Comparison of ENCODE assay signal across 8 mouse cellular contexts in the genomic region with DNA sequence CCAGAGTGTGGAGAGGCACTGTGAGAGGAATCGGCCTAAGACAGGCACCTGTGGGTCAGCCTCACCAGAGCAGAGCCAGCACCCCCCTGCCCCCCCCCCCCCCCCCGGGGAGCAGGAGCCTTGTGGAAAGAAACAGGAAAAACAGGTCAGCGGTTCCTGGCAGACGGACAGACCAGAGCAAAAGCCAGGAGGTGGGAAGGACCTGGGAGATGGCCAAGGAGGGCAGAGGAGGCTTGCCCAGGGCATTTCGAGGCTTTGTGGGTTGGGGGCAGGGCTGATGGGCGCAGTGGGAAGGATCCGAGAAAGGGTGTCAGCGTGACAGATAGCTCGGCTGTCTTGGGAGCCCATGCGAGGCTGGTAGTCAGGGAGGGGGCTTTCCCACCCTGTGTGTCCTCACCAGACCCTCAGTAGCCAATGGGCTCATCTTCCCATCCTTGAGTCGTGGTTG. TPM values are rescaled to one million over a fixed set of nuclear protein-coding genes. Genes with fewer than 3 reads are reported as not detected.
DNase-seq lines count a peak whose midpoint lies in the region; ATAC-seq lines count a peak whose summit lies in the region.
"Had no signal": no experiment of that assay in that cellular context is flagged by ENCODE, and none has a peak within 500 bp of the region (broad histone marks: within the 10 kb centered on the region; RNA-seq: fewer than 3 reads in every experiment).

No protein-coding gene starts in this region.

- no peak overlapping the region for H3K4me2 ChIP-seq in midbrain, embryonic 13.5 days (replicated peaks)
- no peak overlapping the region for H3K4me2 ChIP-seq in lung, embryonic 16.5 days (ENCODE audit: low read depth, low read length)
- no peak overlapping the region for H3K4me2 ChIP-seq in intestine, embryonic 16.5 days (ENCODE audit: low read depth, low read length)
- H3K4me2 ChIP-seq: liver, embryonic 15.5 days had no signal

- 73% methylated on average over 11 of the region's 11 CpGs for WGBS in midbrain, embryonic 13.5 days
- 82% methylated on average over 10 of the region's 11 CpGs for WGBS in midbrain, embryonic 10.5 days
- 74% methylated on average over 11 of the region's 11 CpGs for WGBS in hindbrain, embryonic 10.5 days
- 55% methylated on average over 11 of the region's 11 CpGs for WGBS in lung, embryonic 16.5 days
- 69% methylated on average over 11 of the region's 11 CpGs for WGBS in intestine, embryonic 16.5 days

- no peak for ATAC-seq in midbrain, embryonic 13.5 days
- ATAC-seq in lung, embryonic 16.5 days (ENCODE audit: low read depth): peak; percentile 9; the same call in 1 of the 2 replicates
- no peak for ATAC-seq in intestine, embryonic 16.5 days

- no peak overlapping the region for H3K9ac ChIP-seq in midbrain, embryonic 13.5 days (replicated peaks)
- no peak overlapping the region for H3K9ac ChIP-seq in lung, embryonic 16.5 days (ENCODE audit: low read length)
- H3K9ac ChIP-seq in intestine, embryonic 16.5 days (ENCODE audit: low read depth, low read length): no peak overlapping the region
- H3K9ac ChIP-seq: liver, embryonic 15.5 days had no signal

- no peak overlapping the region for H3K4me3 ChIP-seq in midbrain, embryonic 13.5 days (replicated peaks)
- H3K4me3 ChIP-seq in midbrain, embryonic 10.5 days: no peak overlapping the region
- H3K4me3 ChIP-seq in brown adipose tissue, adult 24 weeks (ENCODE audit: insufficient read depth, low read depth, low read length): no peak overlapping the region
- H3K4me3 ChIP-seq in hindbrain, embryonic 10.5 days: no peak overlapping the region
- no peak overlapping the region for H3K4me3 ChIP-seq in lung, embryonic 16.5 days (ENCODE audit: low read length)
- H3K4me3 ChIP-seq in intestine, embryonic 16.5 days (ENCODE audit: low read length): no peak overlapping the region
- H3K4me3 ChIP-seq: liver, embryonic 15.5 days had no signal

- DNase-seq in midbrain, embryonic 10.5 days (ENCODE audit: low spot score): no peak
- no peak for DNase-seq in hindbrain, embryonic 10.5 days (ENCODE audit: low spot score)
- DNase-seq in thymus, postnatal 4 days: no peak

- H3K36me3 ChIP-seq in midbrain, embryonic 13.5 days: peaks cover 90% of the 10 kb centered on the region
- no peaks in the 10 kb centered on the region for H3K36me3 ChIP-seq in midbrain, embryonic 10.5 days
- H3K36me3 ChIP-seq in hindbrain, embryonic 10.5 days: no peaks in the 10 kb centered on the region
- peaks cover 77% of the 10 kb centered on the region for H3K36me3 ChIP-seq in lung, embryonic 16.5 days (ENCODE audit: control insufficient read depth, insufficient read depth, low read length)
- peaks cover 5% of the 10 kb centered on the region for H3K36me3 ChIP-seq in intestine, embryonic 16.5 days (ENCODE audit: control insufficient read depth, insufficient read depth, low read length)
- H3K36me3 ChIP-seq: liver, embryonic 15.5 days had no signal

- H3K27ac ChIP-seq in midbrain, embryonic 13.5 days: peak overlapping the region; percentile 27
- no peak overlapping the region for H3K27ac ChIP-seq in midbrain, embryonic 10.5 days (replicated peaks)
- peak overlapping the region; percentile 88 for H3K27ac ChIP-seq in brown adipose tissue, adult 24 weeks (replicated peaks; ENCODE audit: low read depth, low read length)
- peak overlapping the region; percentile 59; the same call in 1 of the 2 replicates for H3K27ac ChIP-seq in hindbrain, embryonic 10.5 days
- H3K27ac ChIP-seq in lung, embryonic 16.5 days (ENCODE audit: low read length): no peak overlapping the region
- H3K27ac ChIP-seq in intestine, embryonic 16.5 days (ENCODE audit: low read length): no peak overlapping the region
- H3K27ac ChIP-seq: liver, embryonic 15.5 days had no signal

- peaks cover 15% of the 10 kb centered on the region for H3K4me1 ChIP-seq in midbrain, embryonic 13.5 days (replicated peaks)
- H3K4me1 ChIP-seq in midbrain, embryonic 10.5 days: 0 out of 2 replicates have a peak, but pooled peaks cover 3% of the 10 kb centered on the region
- H3K4me1 ChIP-seq in brown adipose tissue, adult 24 weeks (ENCODE audit: control insufficient read depth, insufficient read depth, insufficient read length, low read length): peaks cover 68% of the 10 kb centered on the region
- H3K4me1 ChIP-seq in hindbrain, embryonic 10.5 days (replicated peaks): peaks cover 23% of the 10 kb centered on the region
- peaks cover 6% of the 10 kb centered on the region; the same call in 1 of the 2 replicates for H3K4me1 ChIP-seq in lung, embryonic 16.5 days (replicated peaks; ENCODE audit: control insufficient read depth, insufficient read depth, low read length)
- 0 out of 2 replicates have a peak, but pooled peaks cover 3% of the 10 kb centered on the region for H3K4me1 ChIP-seq in intestine, embryonic 16.5 days (ENCODE audit: control insufficient read depth, insufficient read depth, low read length)
- H3K4me1 ChIP-seq: liver, embryonic 15.5 days had no signal

- H3K9me3 ChIP-seq in midbrain, embryonic 13.5 days: no peaks in the 10 kb centered on the region
- H3K9me3 ChIP-seq in midbrain, embryonic 10.5 days (replicated peaks): no peaks in the 10 kb centered on the region
- H3K9me3 ChIP-seq in hindbrain, embryonic 10.5 days: no peaks in the 10 kb centered on the region
- H3K9me3 ChIP-seq in lung, embryonic 16.5 days (ENCODE audit: control insufficient read depth, low read length): no peaks in the 10 kb centered on the region
- no peaks in the 10 kb centered on the region for H3K9me3 ChIP-seq in intestine, embryonic 16.5 days (ENCODE audit: control insufficient read depth, low read length)
- H3K9me3 ChIP-seq: liver, embryonic 15.5 days had no signal

- H3K27me3 ChIP-seq in midbrain, embryonic 13.5 days: no peaks in the 10 kb centered on the region
- H3K27me3 ChIP-seq in midbrain, embryonic 10.5 days (ENCODE audit: low read depth, poor library complexity, severe bottlenecking): peaks cover 79% of the 10 kb centered on the region
- H3K27me3 ChIP-seq in hindbrain, embryonic 10.5 days (ENCODE audit: insufficient read depth, poor library complexity, severe bottlenecking): peaks cover 50% of the 10 kb centered on the region
- H3K27me3 ChIP-seq in lung, embryonic 16.5 days (ENCODE audit: control insufficient read depth, insufficient read depth, low read depth, low read length): no peaks in the 10 kb centered on the region
- no peaks in the 10 kb centered on the region for H3K27me3 ChIP-seq in intestine, embryonic 16.5 days (replicated peaks; ENCODE audit: control insufficient read depth, insufficient read depth, low read length)
- H3K27me3 ChIP-seq: liver, embryonic 15.5 days had no signal

RNA-seq across cellular contexts. Expression of gene Ppara, which starts 31.6 kb away (rescaled TPM):
- 0.54 and 0.96 TPM in 2 replicates for polyA plus RNA-seq in midbrain, embryonic 13.5 days (2015; fragmentation: Nextera tagmentation; extraction: Ambion mirVana)
- 0.51 and 0.78 TPM in 2 replicates for polyA plus RNA-seq in midbrain, embryonic 10.5 days (2016; fragmentation: Nextera tagmentation; extraction: Ambion mirVana)
- 53.5 and 108 TPM in 2 replicates for polyA plus RNA-seq in brown adipose tissue, adult 24 weeks (2012; ENCODE audit: insufficient read depth, insufficient read length, missing spikeins)
- polyA plus RNA-seq in hindbrain, embryonic 10.5 days (2016; fragmentation: Nextera tagmentation; extraction: Ambion mirVana): 0.24 and 0.62 TPM in 2 replicates
- polyA plus RNA-seq in lung, embryonic 16.5 days (2015; fragmentation: Nextera tagmentation; extraction: Ambion mirVana): 5.2 and 5.9 TPM in 2 replicates
- 31.0 and 37.6 TPM in 2 replicates for polyA plus RNA-seq in intestine, embryonic 16.5 days (2015; fragmentation: Nextera tagmentation; extraction: Ambion mirVana)

Comparison
In these comparisons a context has a peak if more than half of its experiments do, and no peak if none do; other contexts are left out.
1. H3K27ac ChIP-seq: peak in midbrain, embryonic 13.5 days (single experiment), brown adipose tissue, adult 24 weeks (single experiment) and hindbrain, embryonic 10.5 days (single experiment); none in midbrain, embryonic 10.5 days (single experiment), lung, embryonic 16.5 days (single experiment) and intestine, embryonic 16.5 days (single experiment).